Mouse (Mus musculus) olfactory bulb, adult 2 months (tissue): ENCODE results near the gene Bbs9.

Experiments
- CTCF ChIP-seq: fragments of 200-500 bp; IDR thresholded peaks from 2 replicates; pipeline ENCODE4 v1.5.1; 2012; ENCODE audit warnings: low read depth, mild to moderate bottlenecking, low read length, moderate library complexity; ENCODE audit not compliant: insufficient read depth
- POLR2A ChIP-seq: fragments of 200-500 bp; IDR thresholded peaks from 2 replicates; pipeline ENCODE4 v1.6.1; 2012; ENCODE audit warnings: mild to moderate bottlenecking, low read depth, low read length, moderate library complexity; ENCODE audit not compliant: insufficient read depth

DNA sequence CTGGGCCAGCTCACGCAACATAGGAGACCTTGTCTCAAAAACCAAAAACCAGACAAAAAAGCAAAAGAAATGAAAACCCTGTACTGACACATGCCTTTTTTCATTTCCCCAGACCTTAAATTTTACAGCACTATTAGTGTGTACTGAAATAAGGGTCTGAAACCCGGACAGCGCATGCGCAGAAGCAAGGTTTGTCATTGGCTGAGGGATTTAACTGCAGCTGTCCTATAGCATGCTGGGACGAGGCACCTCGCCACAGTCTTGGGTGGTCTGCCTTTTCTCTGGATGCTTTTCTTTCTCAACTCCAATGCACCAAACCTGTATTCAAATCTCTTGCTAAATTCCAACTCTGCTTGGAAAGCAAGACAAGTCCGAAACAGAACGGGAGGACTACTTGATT is 3.4 kb downstream of the Bbs9 start:
- TF ChIP-seq CTCF = no peak
- TF ChIP-seq POLR2A = no peak
